Mouse (Mus musculus) gastrocnemius, postnatal 4 days (tissue): ENCODE data around the gene Fxr2. TPM values are rescaled to one million over a fixed set of nuclear protein-coding genes. Genes with fewer than 3 reads are reported as not detected.
"Not testable (repeated sequence)": the region's sequence is repeated elsewhere in the genome, so short reads cannot be mapped to it uniquely, and the experiment has no call there.

Experiments used
- DNase-seq, 2 experiments: peaks; one replicate each; pipeline ENCODE4 v3.0.0; 2021 to 2022; ENCODE audit warnings: low spot score in 2 of 2, mixed read lengths in 2 of 2
- total RNA-seq, 2 experiments: library from RNA; stranded (reverse); gene quantifications; 2 replicates each; pipeline ENCODE4 v1.2.3; 2021

The Fxr2 gene
- total RNA-seq, 2 experiments from 2014 or later, result 90.3 to 94.0 TPM

GRCm38 (mm10) chr11:69682209-69682839, 49.5 kb downstream of the Fxr2 start:
- no peak for DNase-seq

GRCm38 (mm10) chr11:69682840-69683533, 50.2 kb downstream of the Fxr2 start:
- DNase-seq, result peak; percentile 78 to 87

- DNase-seq, result no peak
These were observed 50.8 kb downstream of the Fxr2 start for GRCm38 (mm10) chr11:69683576-69683975.

GRCm38 (mm10) chr11:69684128-69684745, 51.4 kb downstream of the Fxr2 start:
- no peak for DNase-seq

GRCm38 (mm10) chr11:69684936-69685335, 52.1 kb downstream of the Fxr2 start:
- DNase-seq, result no peak

- DNase-seq, result peak in 1 of 2 experiments; percentile 74
These were observed 52.8 kb downstream of the Fxr2 start, which contains the start of gene Tnfsf13 for GRCm38 (mm10) chr11:69685526-69686148. Gene Tnfsf13 (minus strand): TSS chr11:69685784.

- DNase-seq, result peak; percentile 82 to 86
These were observed 53.6 kb downstream of the Fxr2 start for GRCm38 (mm10) chr11:69686377-69686776.

GRCm38 (mm10) chr11:69687061-69687460, 54.3 kb downstream of the Fxr2 start:
- DNase-seq, result no peak

GRCm38 (mm10) chr11:69689891-69690290, 57.1 kb downstream of the Fxr2 start:
- DNase-seq, result no peak

GRCm38 (mm10) chr11:69692196-69692811, 59.5 kb downstream of the Fxr2 start:
- DNase-seq, result no peak

GRCm38 (mm10) chr11:69692863-69693262, 60.1 kb downstream of the Fxr2 start:
- no peak for DNase-seq

- DNase-seq, result no peak
These were observed 60.7 kb downstream of the Fxr2 start for GRCm38 (mm10) chr11:69693421-69693965.

GRCm38 (mm10) chr11:69695046-69695360, 62.2 kb downstream of the Fxr2 start:
- no peak for DNase-seq

- peak; percentile 75 to 83 for DNase-seq
These were observed 62.8 kb downstream of the Fxr2 start, which contains the start of the genes Tnfsf12 and Tnfsfm13 for GRCm38 (mm10) chr11:69695361-69696181. Gene Tnfsf12 (minus strand): TSS chr11:69695849. Gene Tnfsfm13 (minus strand): TSS chr11:69696098.

GRCm38 (mm10) chr11:69697396-69697795, 64.6 kb downstream of the Fxr2 start:
- DNase-seq, result no peak

GRCm38 (mm10) chr11:69698574-69698973, 65.8 kb downstream of the Fxr2 start:
- DNase-seq, result no peak

GRCm38 (mm10) chr11:69699595-69699994, 66.8 kb downstream of the Fxr2 start:
- DNase-seq, result no peak

- DNase-seq, result not testable (repeated sequence)
These were observed 70.1 kb downstream of the Fxr2 start for GRCm38 (mm10) chr11:69702886-69703285.
